Mouse (Mus musculus) heart, postnatal 0 days (tissue): Measurements from ENCODE around the gene Mtch2. TPM values are rescaled to one million over a fixed set of nuclear protein-coding genes. Genes with fewer than 3 reads are reported as not detected.
A peak's percentile ranks its signal among the peaks of the same experiment; 100 is the strongest.

ENCODE experiments used
- ATAC-seq: fragments of 200-750 bp; cut with Nextera tagmentation; 2 replicates; pipeline ENCODE4 v1.8.0; 2017; ENCODE audit warnings: low read depth, moderate number of reproducible peaks, moderate library complexity; ENCODE audit not compliant: insufficient read depth
- DNase-seq: peaks from one replicate; pipeline ENCODE4 v3.0.0-alpha.2; 2016; ENCODE audit warnings: low spot score
- H3K27ac ChIP-seq: fragments of 300-500 bp; sonication (generic); 2 replicates; pipeline ENCODE4 v1.5.1; 2014; ENCODE audit warnings: low read depth, mild to moderate bottlenecking
- H3K27me3 ChIP-seq: fragments of 300-500 bp; sonication (generic); 2 replicates; pipeline ENCODE4 v1.6.1; 2014; ENCODE audit warnings: low read length, mixed read lengths; ENCODE audit not compliant: control insufficient read depth, insufficient read depth
- H3K36me3 ChIP-seq: fragments of 300-500 bp; sonication (generic); replicated peaks from 2 replicates; pipeline ENCODE4 v1.6.1; 2014; ENCODE audit warnings: low read length, mixed read lengths; ENCODE audit not compliant: control insufficient read depth, insufficient read depth
- H3K4me1 ChIP-seq: fragments of 300-500 bp; sonication (generic); 2 replicates; pipeline ENCODE4 v1.6.1; 2014; ENCODE audit warnings: antibody characterized with exemption; ENCODE audit not compliant: control insufficient read depth, insufficient read depth
- H3K4me2 ChIP-seq: fragments of 300-500 bp; sonication (generic); 2 replicates; pipeline ENCODE4 v1.6.1; 2014; ENCODE audit warnings: low read depth, mild to moderate bottlenecking, low read length, moderate library complexity
- H3K4me3 ChIP-seq: fragments of 300-500 bp; sonication (generic); 2 replicates; pipeline ENCODE4 v1.5.1; 2014; ENCODE audit warnings: low read depth, low read length
- H3K9ac ChIP-seq: fragments of 300-500 bp; sonication (generic); replicated peaks from 2 replicates; pipeline ENCODE4 v1.6.1; 2014; ENCODE audit warnings: low read depth, low read length, mixed read lengths
- H3K9me3 ChIP-seq: fragments of 300-500 bp; sonication (generic); replicated peaks from 2 replicates; pipeline ENCODE4 v1.6.1; 2016; ENCODE audit warnings: low read length; ENCODE audit not compliant: control insufficient read depth
- CTCF ChIP-seq: IDR thresholded peaks from 2 replicates; pipeline ENCODE4 v1.5.1; 2016; ENCODE audit warnings: antibody characterized with exemption, control low read depth, low read depth
- EP300 ChIP-seq: IDR thresholded peaks from 2 replicates; pipeline ENCODE4 v1.6.1; 2016; ENCODE audit warnings: antibody characterized with exemption, low read depth
- WGBS: fragments of 180-500 bp; shearing (Covaris S2); extraction: QIAGEN DNeasy Blood & Tissue Kit; methylation state at CpG from one replicate; pipeline ENCODE4 v1.1.7; 2014; 5-methylcytosine and 5-hydroxymethylcytosine counted together
- polyA plus RNA-seq: library from polyadenylated mRNA; unstranded; fragments of >200 nt; fragmentation: Nextera tagmentation; extraction: Ambion mirVana; gene quantifications from 2 replicates; pipeline ENCODE4 v1.2.1, GENCODE M21; 2015
- total RNA-seq: library from RNA; depleted of rRNA; stranded (reverse); fragments of >200 nt; gene quantifications from 2 replicates; pipeline ENCODE4 v1.2.3, GENCODE M21; 2014; ENCODE audit warnings: low replicate concordance

Mtch2 gene
- total and polyA plus RNA-seq, 2 experiments from 2014 or later: 181 to 246 TPM

DNA sequence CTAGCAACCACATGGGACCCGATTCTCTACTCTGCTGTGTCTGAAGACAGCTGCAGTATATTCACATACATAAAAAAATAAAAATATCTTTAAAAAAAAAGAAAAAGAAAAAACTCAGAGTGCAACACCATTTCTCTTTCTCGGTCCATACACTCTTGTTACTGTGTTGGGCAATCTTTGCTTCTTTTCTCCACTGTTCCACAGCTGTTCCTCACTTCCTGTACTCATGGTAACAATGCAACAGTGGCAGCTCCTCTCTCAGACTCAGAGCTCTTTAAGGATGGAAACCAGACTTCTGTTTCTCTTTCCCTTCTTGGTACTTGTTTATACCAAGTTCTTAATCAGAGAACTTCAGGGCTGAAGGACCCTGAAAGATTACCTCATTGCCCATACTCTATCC, 56.4 kb downstream of the Mtch2 start:
- Histone ChIP-seq H3K4me2 (peak overlapping the region; percentile 82), H3K4me1 (peaks cover 20% of the 10 kb centered on the region), H3K9ac (peak overlapping the region; percentile 89; the same call in 1 of the 2 replicates), H3K27ac (0 out of 2 replicates have a peak overlapping the region, but pooled peaks have one; percentile 91), H3K36me3 (peaks cover 58% of the 10 kb centered on the region), H3K27me3 (no peaks in the 10 kb centered on the region), H3K9me3 (no peaks in the 10 kb centered on the region), H3K4me3 (peak overlapping the region; percentile 73)
- TF ChIP-seq EP300 (no peak), CTCF (no peak)
- 66% methylated on average over 2 of the region's 2 CpGs for WGBS
- ATAC-seq (no peak), DNase-seq (peak; percentile 26)

DNA sequence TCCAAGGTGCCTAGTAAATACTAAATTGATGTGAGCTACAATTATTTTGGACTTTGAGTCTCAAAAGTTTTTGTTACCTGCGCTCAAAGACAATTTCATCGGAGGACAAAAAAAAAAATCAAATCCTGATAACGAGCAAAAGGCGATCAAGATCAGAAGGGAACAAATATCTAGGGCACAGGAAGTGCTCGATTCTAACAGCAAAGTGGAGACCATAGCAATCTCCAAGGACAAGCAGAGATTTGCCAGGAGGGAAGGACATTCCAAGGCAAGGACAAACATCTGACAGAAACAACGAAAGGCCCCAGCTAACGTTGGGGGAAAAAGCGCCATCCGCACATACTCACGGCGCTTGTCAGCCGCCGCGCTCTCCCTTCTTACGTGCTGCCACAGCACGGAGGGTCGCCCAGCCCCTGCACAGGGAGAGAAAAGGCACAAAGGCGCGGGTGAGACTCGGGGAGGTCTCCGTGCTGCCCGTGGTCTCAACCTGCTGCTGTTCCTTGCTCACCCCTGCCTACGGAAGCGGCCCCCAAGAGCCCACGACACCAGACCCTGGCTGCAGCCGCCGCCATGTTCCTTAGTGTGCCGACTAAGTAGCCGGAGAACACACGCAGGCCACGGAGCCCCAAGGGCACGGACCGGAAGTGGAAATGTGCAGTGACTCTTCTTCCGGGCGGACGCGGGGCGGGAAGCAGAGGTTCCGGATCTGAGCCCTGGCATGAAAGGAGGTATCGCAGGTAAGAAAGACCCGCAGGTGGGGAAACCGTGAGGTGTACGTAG, 57.3 kb downstream of the Mtch2 start, which contains the start of the genes Kbtbd4 and Ndufs3:
Gene Kbtbd4 (plus strand): TSS at position 665 of the 780 bp plus-strand sequence.
Gene Ndufs3 (minus strand): TSS at position 752 of the 780 bp plus-strand sequence.
- peak within 1 kb of the TSS; percentile 89 for H3K9ac ChIP-seq
- under 1% methylated on average over 43 of the region's 43 CpGs for WGBS
- peak within 1 kb of the TSS; percentile 91 for H3K27ac ChIP-seq
- peaks cover 58% of the 10 kb centered on the region for H3K36me3 ChIP-seq
- DNase-seq: peak; percentile 85
- TF ChIP-seq CTCF (no peak), EP300 (no peak; the same call in 1 of the 2 replicates)
- peak; percentile 95 for ATAC-seq
- peaks cover 20% of the 10 kb centered on the region for H3K4me1 ChIP-seq
- no peaks in the 10 kb centered on the region for H3K27me3 ChIP-seq
- peak within 1 kb of the TSS; percentile 82 for H3K4me2 ChIP-seq
- H3K9me3 ChIP-seq: no peaks in the 10 kb centered on the region
- peak within 1 kb of the TSS; percentile 73 for H3K4me3 ChIP-seq

DNA sequence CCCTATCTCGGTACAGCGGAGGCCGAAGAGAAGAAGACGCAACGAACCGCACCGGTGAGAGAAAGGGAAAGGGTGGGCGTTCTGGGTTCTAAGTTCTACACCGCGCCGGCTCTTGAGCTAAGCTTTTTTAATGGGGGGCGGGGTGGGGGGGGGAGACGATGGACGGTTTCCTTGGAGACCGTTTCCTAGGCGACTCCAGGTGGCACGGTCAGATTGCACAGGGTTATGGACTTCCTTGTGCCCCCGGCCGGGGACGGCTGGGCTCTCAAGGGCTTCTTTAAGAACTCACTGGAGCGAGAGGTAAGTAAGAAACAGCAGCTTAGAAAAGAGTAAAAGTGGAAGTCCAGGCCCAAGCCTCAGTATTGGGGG, 57.9 kb downstream of the Mtch2 start:
- peak overlapping the region; percentile 82 for H3K4me2 ChIP-seq
- no peak for TF ChIP-seq CTCF
- TF ChIP-seq EP300: no peak; the same call in 1 of the 2 replicates
- 2% methylated on average over 21 of the region's 21 CpGs for WGBS
- peaks cover 20% of the 10 kb centered on the region for H3K4me1 ChIP-seq
- peak overlapping the region; percentile 89 for H3K9ac ChIP-seq
- peak overlapping the region; percentile 73 for H3K4me3 ChIP-seq
- H3K9me3 ChIP-seq: no peaks in the 10 kb centered on the region
- H3K27me3 ChIP-seq: no peaks in the 10 kb centered on the region
- peaks cover 62% of the 10 kb centered on the region for H3K36me3 ChIP-seq
- peak overlapping the region; percentile 91 for H3K27ac ChIP-seq
- DNase-seq (no peak), ATAC-seq (peak; percentile 27; the same call in 1 of the 2 replicates)

DNA sequence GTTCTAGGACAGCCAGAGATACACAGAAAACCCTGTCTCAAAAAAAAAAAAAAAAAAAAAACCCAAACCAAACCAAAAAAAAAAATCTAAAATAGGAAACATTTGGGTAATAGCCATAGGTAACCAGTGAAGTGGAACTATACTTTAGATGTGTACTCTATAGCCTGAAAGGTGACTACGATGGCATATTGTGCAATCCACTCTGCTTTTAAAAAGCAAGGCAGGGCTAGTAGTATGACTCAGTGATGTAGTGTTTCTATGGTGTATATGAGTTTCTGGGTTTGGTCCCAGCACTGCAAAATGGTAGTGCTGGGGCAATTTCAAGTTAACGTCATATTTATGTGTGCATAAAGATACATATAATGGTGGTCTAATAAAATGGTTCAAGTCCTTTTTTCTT, 59.8 kb downstream of the Mtch2 start:
- Histone ChIP-seq H3K27me3 (no peaks in the 10 kb centered on the region), H3K9ac (no peak overlapping the region), H3K4me3 (no peak overlapping the region), H3K4me2 (no peak overlapping the region), H3K27ac (no peak overlapping the region), H3K4me1 (peaks cover 20% of the 10 kb centered on the region), H3K36me3 (peaks cover 63% of the 10 kb centered on the region), H3K9me3 (no peaks in the 10 kb centered on the region)
- no peak for TF ChIP-seq EP300
- TF ChIP-seq CTCF: no peak
- 96% methylated on average over 2 of the region's 2 CpGs for WGBS
- ATAC-seq: no peak
- DNase-seq: no peak

DNA sequence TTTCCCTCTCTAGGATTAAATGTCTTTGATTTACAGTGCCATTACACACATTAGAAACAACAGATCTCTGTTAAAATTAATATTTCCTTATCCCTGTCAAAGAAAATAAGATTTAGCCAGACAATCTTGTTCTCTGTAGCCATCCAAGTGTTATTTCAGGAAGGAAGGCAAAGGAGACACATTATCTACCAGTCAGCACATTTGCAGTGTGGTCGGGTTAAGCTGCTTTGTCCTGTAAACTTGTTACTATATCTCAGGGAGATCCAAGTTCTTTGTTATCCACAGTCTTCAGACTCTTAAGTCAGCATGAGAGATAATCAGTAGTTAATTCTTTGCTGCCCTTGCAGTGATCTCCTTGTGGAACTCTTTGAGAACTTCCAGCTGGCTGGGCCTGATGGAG, 63.9 kb downstream of the Mtch2 start:
- Histone ChIP-seq H3K9me3 (no peaks in the 10 kb centered on the region), H3K9ac (no peak overlapping the region), H3K27me3 (no peaks in the 10 kb centered on the region), H3K27ac (no peak overlapping the region), H3K36me3 (peaks cover 70% of the 10 kb centered on the region), H3K4me1 (peaks cover 14% of the 10 kb centered on the region), H3K4me3 (no peak overlapping the region), H3K4me2 (no peak overlapping the region)
- WGBS: 69% methylated on average over 1 of the region's 1 CpGs
- TF ChIP-seq EP300 (no peak), CTCF (no peak)
- no peak for ATAC-seq
- DNase-seq: no peak

DNA sequence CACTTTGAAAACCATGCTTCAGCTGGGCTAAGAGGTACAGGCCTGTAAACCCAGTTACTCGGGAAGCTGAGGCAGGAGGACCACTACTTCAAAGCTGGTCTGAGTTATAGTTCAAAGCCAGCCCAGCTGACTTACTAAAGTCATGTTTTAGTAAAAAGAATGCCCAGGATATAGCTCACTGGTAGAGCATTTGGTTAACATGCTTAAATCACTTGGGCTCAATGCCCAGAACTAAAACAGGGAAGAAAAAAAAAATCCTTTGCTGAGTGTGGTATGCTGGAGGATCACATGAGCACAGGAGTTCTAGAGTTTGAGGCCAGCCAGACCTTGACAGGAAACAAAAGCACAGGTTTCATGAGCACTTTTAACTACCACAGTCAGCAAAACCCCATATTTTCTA, 64.7 kb downstream of the Mtch2 start:
- H3K27me3 ChIP-seq: no peaks in the 10 kb centered on the region
- no peak overlapping the region for H3K4me2 ChIP-seq
- H3K4me1 ChIP-seq: peaks cover 20% of the 10 kb centered on the region
- DNase-seq: no peak
- H3K36me3 ChIP-seq: peaks cover 66% of the 10 kb centered on the region
- no peak for TF ChIP-seq CTCF
- TF ChIP-seq EP300: no peak
- ATAC-seq: no peak
- no peak overlapping the region for H3K4me3 ChIP-seq
- no peak overlapping the region; the same call in 1 of the 2 replicates for H3K27ac ChIP-seq
- H3K9me3 ChIP-seq: no peaks in the 10 kb centered on the region
- H3K9ac ChIP-seq: no peak overlapping the region
- 63% methylated on average over 1 of the region's 1 CpGs for WGBS
